Mouse (Mus musculus) left cerebral cortex, postnatal 36 days (tissue): ENCODE measurements at regions not wholly inside any gene's neighbourhood (a gene's known extent, or its start where the extent isn't known, plus 50 kb on each side); places are given as distances from the start of the nearest gene placed in this dataset.
"Not testable (repeated sequence)": the region's sequence is repeated elsewhere in the genome, so short reads cannot be mapped to it uniquely, and the experiment has no call there.

Source experiments
- DNase-seq, 2 experiments: peaks; one replicate each; pipeline ENCODE4 v3.0.0; 2021 to 2022; ENCODE audit warnings: low spot score in 2 of 2, mixed read lengths in 1 of 2
- intact Hi-C: fragments of 180-260 bp; cut with DNase I; formaldehyde crosslinking; loops from one replicate; pipeline ENCODE4 v1.15.1; 2025

DNA sequence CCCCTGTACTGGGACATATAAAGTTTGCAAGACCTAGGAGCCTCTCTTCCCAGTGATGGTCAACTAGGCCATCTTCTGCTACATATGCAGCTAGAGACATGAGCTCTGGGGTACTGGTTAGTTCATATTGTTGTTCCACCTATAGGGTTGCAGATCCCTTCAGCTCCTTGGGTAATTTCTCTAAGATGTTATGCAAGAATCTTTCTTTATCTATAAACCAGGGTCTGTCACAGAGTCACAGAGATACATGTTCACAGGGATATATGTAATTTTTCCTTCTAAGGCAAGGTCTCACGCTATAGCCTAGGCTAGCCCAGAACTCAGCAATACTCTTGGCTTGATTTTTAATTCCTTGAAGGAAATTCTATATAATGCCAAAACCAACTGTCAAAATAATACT lies 56.9 kb downstream of the Zfp36l1 start:
- intact Hi-C loops, result not testable (repeated sequence)

DNA sequence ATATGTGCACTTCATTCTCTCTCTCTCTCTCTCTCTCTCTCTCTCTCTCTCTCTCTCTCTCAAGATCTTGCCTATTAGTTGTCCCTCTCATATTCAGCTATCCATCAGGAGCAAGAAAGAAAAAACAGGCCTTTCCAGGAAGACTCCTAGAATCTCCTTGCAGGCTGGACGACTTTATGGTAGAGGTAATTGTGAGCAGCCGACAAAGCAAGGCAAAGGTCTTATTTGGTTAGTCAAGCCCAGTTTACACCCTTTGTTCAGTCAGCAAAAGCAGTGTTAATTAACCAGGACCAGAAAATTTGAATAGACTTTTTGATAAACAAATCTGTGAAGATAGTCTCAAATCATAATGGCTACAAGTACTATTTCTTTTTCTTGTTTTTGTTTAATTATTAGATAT lies 57.4 kb downstream of the Zfp36l1 start:
- intact Hi-C loops, result no loop called here
- DNase-seq, result no peak

More for the DNA sequence above, 56.9 kb downstream of the Zfp36l1 start:
- not testable (repeated sequence) for DNase-seq

DNA sequence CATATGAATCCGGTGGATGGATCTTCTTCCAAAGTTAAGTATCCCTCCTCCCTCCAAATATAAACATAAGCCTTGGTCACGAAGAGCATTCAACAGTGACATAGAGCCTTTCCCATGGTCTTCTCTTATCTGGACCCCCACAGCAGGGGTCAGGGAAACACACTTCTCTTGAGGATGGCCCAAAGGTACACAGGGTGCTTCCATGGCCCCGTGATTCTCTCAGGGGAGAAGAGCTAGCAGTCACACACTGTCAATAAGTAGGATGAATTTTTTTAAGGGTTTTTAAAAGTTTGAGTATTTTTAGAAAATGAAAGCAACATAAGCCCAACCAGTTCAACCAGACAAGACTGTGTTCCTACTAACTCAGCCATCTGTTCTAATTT lies 58.2 kb downstream of the Zfp36l1 start:
- intact Hi-C loops, result no loop called here
- no peak for DNase-seq

DNA sequence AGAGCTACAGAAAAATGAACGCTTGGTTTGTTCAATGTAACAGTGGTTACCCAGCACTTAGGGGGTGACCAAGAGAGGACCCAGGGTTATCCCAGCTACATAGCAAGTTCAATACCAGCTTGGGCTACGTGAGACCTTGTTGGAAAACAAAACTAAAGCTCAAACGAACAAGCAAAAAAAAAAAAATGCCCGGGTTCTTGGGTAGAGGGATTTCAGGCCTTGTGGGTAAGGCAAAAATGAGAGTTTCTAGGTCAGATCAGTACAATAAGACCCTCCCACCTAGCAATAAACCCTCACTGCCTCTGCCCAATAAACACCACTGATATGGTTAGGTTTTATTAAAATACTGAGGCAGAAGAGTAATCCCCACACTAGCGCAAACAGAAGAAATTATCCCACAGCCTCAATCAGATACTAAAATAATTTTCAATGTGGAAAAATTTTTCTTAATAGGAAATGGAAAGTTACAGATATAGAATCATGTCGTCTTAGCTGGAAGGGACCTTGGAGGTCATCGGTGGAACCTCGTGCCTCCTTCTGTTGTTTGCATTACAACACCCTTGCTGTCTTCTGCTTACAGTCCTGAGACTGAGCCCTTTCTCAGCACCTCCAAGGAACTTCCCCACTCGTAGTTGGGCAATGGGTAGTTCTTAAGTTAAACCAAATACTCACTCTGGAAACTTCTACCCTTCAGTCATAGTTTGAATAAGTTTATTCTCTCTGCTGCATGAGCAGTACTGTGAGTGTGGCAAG lies 58.7 kb downstream of the Zfp36l1 start:
- DNase-seq, result no peak
- intact Hi-C loops, result no loop called here

DNA sequence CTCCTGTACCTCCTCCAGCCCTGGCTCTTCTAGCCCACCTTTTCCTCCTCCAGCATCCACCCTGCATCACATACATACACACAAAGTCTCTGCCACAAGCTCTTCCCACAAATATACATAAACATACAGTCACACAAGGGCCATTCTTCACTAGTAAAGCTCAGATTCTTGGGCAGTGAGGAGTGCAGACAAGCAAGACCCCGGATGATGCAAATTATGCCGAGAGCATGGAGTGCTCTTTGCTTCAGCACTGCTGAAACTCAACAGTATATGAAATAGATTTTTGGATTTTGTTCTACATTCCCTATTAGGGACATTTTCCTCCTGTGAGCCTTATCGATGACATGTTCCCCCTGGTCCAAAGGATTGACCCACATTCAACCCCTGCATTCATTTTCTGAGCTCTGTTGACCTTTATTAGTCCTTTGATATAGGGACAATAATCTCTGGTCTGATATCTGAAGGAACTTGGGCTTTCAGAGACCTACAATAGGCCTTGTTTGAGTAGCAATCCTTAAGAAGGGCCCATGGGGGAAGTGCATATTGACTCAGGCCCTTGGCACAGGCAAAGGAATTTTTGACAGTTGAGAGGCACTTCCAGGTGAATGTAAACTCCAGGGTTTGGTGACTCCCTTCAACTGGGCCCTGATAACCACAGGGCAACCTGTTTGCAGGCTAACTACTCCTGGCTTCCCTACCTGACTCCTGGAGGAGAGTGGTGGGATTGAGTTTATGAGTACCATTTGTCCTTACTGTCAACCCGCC lies 64.4 kb downstream of the Zfp36l1 start:
- intact Hi-C loops, result no loop called here
- no peak for DNase-seq

DNA sequence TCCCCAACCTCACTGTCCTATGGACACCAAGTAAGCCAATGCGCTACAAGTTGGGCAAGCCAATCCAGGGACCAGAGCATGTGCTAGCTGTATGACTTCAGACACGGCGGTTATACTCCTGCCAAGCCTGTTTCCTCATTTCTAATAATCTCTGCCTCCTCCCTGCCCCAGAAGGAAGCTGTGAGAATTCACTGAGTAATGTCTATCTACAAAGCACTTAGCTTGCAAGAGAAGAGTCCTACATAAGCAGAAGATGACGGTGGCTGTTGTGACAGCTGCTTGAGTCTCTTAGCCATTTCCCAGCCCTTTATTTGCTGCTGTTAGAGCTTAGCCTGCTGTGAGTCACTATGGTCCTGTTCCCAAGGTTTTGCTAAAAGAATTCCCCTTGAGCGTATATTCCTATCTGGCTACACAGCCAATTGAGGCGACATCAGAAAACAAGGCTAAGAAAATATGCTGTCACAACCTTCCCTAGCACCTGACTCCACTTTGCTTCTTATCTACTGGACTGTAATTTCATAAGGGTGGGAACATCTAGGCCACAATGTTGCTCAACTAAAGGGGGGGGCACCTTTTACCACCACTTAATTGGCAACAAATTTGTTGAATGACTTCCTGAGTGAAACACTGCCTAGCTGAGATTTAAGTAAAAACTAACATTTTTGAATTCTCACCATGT lies 66.0 kb downstream of the Zfp36l1 start:
- DNase-seq, result no peak
- intact Hi-C loops, result no loop called here

DNA sequence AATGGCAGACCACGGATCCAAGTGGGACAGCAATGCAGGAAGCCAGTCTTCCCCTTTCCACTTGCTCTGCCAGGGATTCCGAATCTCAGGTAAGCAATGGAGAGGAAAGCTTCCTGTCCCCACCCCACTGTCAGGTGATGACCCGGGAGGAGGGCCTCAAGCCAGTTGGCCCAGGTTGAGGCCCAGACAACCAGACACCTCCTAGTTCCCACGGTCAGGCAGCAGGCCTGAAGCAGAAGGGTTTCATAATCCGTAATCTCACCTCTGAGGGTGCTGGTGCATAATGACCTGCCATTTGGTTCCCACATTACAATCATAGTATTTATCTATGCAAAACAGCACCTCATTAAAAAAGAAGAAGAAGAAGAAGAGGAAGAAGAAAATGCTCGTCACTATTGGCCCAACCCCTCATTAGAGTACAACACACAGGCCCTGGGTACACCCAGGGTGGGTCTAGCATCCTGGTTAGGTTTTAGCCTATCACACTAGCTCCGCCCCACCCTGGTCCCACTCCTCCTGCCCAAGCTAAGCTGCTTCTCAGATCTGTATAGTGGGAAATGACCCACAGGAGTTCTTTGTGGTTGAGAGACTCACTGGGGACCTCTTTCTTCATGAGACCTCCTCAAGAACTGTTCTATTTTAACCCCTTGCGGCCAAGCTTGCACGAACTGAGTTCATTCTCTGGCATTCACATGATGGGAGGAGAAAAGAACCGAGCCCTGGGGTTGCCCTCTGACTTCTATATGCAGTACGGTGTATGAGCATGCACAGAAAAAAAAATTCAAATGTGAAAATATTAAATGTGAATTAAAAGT lies 71.1 kb downstream of the Zfp36l1 start:
- DNase-seq, result no peak
- intact Hi-C loops, result no loop called here

DNA sequence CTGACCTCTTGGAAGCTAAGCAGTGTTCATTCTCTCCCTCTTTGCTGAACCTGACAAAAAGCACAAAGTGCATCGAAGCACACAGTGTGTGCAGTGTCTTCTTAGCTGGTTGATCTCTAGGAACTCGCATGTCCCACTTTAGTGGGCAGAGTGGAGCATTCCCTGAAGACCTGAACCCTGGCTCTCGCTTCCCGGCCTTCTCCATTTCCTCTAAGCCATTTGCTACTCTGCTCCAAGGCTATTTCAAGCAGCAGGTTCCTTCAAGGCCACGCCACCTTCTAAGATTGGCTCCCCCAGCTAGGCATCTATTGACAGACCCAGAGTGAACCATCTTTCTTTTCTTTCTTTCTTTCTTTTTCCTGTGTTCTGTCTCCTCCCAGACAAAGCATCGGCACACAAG lies 71.8 kb downstream of the Zfp36l1 start:
- DNase-seq, result no peak
- intact Hi-C loops, result no loop called here

DNA sequence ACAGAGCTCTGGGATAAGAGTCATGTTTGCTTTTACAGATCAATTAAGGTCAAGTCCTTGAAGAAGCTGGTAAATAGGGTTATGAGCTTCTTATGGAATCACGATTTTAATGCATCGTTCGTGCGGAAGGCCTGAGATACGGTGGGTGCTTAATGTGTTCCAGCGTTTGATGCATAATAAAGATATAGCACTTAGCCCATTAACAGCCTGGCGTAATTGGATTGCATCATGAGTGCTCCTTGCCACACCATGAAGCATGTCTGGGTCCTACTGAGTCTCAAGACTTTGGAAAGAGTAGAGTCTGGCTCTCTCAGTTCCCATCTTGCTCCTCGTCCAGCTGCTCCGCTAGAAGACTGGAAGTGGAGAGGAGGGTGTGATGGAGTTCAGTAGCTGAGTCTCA lies 72.6 kb downstream of the Zfp36l1 start:
- intact Hi-C loops, result no loop called here
- DNase-seq, result no peak

DNA sequence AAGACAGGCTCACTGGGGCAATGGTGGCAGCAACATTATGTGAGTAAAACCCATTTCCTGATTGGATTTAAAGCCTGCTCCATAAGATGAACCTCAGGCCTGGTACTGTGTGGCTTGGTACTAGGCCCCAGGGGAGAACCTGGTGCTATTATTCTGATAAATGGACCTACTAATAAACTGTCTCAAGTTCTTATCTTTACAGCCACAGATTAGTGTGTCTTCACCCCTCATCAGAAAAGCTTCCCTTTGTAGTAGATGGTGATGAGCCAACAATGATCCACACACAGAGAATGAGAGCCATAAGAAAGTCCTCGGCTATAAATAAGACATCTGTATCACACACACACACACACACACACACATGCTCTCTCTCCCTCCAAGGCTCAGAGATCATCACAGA lies 73.7 kb downstream of the Zfp36l1 start:
- DNase-seq, result no peak
- intact Hi-C loops, result no loop called here

DNA sequence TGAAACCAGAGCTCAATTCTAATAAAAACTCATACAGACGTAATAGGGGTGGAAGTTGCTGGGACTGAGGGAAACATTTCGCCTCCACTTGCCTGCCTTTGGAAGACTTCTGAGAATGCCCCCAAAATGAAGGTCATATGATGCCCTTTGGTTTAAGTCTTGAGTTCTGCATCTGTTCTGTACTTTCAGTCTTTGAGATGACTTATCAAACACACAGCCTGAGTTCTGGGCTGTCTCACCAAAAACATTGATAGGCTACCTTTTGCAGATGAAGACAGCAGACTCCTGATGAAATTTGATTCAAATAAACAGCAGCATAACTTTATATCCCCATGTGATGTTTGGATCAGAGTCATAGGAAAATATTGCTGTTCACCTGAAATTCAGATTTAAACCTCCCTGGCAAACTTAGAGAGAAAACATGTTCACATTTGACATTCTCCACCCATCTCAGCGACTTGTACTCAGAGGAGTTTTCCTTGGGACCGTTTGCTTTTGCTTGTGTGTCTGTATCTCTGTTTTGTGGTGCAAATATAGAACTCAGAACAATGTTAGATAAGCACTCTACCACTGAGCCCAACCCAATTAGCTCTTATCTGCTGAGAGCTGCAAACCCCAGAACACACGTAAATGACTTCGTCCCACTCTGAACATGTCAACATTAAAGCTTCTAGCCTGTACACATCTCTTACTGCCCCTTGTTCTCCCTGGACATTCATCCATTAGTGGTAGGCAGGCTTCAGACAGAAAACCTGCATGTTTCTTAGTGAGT lies 77.1 kb downstream of the Zfp36l1 start:
- intact Hi-C loops, result no loop called here
- DNase-seq, result no peak

DNA sequence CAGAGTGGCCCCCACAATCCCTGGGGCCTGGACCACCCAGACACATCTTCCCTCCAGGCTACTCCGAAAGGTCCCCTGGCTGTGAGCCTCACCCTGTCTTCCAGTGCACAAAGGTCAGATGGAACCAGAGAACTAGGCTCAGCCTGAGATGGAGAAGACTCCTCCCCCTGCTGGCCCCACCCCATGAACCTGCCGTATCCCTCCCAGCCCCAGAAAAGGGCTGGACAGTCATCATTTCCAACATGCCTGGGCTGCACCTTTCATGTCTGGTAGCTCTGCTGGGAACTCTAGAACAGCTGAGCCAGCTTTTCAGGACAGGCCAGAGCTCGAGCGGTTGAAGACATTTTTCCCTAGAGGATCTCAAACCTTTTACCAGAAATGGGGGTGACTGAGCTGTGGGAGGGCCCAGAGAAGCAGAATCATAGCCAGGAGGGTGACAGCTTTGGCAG lies 77.8 kb downstream of the Zfp36l1 start:
- no peak for DNase-seq
- intact Hi-C loops, result no loop called here

DNA sequence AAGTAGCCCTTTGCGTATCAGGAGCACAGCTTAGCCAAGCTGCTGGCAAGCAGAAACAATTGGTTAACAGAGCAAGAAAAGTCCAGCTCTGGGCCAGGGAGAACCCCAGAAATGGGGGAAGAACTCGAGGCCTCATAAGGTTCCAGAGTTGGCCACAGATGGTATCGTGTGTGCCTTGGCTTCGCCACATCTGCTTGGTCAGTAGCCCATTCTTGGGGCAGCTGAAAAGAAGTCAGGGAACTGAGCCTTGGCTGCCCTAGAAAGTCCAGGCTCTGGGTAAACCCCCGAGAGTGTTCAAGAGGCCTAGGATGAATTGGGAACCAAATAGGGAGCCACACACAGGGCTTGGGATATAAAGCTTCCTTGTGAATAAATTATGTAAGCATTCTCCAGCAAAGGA lies 78.7 kb downstream of the Zfp36l1 start:
- intact Hi-C loops, result no loop called here
- no peak for DNase-seq

DNA sequence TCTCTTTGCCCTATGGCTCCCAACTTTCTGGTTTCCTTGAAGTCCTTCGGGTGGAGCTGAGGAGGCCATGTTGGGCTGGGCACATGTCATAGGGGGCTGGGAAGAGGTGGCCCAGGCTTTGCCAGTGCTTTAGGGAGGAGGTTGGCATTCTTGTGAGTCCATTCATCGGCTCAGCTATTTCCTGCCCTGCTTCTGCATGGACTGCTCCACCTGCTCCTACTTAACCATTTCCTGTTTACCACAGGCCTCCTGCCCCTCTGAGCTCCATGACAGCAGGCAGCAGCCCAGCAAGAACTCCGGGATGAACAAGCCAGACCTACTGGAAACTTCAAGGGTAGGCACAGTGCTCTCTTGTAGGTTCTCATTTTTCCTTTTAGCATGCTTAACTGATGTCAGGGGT lies 80.3 kb downstream of the Zfp36l1 start:
- intact Hi-C loops, result no loop called here
- DNase-seq, result no peak

DNA sequence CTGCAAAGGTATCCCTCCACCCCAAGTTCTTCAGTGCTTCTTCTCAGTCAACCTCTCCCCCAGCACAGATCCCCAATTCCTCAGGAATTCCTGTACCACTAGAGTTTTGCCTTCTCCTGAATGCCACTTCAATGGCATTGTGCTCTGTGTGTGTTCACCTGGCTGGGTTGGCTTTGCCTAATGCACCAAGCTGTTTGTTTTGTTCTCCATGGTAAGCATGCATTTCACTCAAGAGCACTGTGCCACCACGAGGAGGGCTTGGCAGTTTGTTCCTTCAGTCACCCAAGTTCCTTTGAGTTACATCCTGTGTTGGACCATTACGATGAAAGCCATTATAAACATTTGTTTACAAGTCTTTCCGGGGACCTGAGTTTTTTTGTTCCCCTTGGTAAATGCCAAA lies 84.5 kb downstream of the Zfp36l1 start:
- intact Hi-C loops, result no loop called here
- DNase-seq, result no peak

DNA sequence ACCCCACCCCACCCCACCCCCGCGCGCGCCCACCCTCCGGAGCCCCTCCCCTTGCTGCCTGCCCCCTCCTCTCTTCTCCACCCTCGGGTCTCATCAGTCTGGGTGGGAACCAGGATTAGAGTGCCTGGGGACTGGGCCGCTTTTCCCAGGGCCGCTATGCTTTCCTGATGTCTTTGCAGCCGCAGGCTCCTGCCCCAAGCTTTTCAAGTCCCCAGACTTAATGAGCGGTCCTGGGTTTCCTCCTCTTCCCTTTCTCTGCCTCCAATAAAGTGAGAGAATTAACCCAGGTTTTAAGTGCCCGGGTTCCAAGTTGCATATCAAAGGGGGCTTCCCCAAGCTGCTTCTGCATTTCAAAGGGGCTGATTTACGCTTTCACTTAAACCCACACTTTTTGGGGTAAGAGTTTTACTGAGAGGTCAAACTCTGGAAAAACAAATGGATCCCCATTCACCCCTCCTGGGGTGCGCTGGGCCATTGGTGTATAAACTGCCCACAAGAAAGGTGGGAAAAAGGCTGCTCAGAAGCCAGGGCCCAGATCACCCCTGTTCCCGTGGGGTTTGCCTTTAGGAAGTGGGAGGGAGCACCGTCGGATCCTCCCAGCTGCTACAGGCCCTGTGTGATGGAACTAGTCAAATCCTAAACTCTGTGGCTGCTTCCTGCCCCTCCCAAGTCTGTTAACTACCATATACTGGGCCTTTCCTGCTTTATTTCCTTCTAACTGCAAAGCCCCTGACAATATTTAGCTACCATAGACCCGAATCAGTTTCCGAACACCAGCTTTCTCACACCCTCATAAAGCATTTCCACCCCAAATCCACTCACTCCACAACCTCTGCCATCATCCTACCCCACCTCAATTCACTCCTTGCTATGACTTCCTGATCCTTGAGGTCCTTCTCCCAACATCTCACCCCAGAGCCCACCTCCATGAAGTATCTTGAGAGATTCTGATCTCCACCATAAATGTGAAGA lies 89.4 kb downstream of the Zfp36l1 start:
- no peak for DNase-seq

DNA sequence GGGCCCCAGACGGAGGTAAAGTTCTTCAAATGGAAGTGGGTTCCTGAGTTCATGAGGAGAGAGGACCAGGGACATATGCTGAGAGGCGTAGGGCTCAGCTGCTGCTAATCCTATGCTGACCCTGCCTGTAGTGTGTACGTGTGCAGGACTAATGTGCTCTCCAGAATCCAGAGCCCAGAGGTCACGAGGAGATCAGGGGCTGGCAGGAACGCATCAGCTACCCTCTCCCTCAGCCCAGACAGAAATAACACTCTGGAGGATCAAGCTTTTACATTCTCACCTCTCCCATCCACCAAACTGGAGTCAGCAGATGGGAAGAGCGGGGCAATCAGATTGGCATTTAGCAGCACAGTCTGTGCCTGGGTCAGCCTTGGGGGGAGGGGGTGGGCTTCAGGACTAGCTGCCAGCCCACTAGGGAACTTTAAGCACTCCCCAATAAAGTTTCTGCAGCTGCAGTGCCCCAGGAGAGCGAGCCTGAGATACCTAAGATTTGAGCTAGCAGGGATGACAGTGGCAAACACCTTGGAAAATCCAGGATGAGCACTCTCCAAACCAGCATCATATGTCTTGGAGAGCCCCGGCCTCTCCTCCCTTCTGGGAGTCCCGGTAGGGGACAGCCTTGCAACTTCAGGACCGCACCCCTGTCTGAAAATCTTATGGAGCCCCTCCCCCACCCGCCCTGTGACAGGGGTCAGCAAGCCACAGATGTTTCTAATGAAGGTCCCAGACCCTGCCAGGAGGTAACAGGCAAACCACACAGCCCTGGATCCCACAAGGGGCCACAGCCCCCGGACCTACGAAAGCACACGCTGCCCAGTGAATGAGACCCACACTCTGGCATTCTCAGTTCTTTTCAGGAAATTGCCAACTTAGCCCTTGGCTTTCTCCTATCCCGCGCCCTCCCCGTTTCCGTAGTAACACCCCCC lies 90.4 kb downstream of the Zfp36l1 start:
- no peak for DNase-seq
- intact Hi-C loops, result no loop called here

More for the DNA sequence above, 89.4 kb downstream of the Zfp36l1 start:
- intact Hi-C loops, result no loop called here
